Mouse (Mus musculus) G1E (cell line): ENCODE measurements around the gene Mrpl41. TPM values are rescaled to one million over a fixed set of nuclear protein-coding genes. Genes with fewer than 3 reads are reported as not detected.
A peak's percentile ranks its signal among the peaks of the same experiment; 100 is the strongest.

ENCODE experiments used
- ATAC-seq: 2 replicates; pipeline ENCODE4 v1.8.0; 2016; ENCODE audit warnings: mild to moderate bottlenecking; ENCODE audit not compliant: insufficient number of reproducible peaks, poor library complexity, low FRiP score, severe bottlenecking; ENCODE audit errors: extremely low read depth
- DNase-seq: peaks from one replicate; pipeline ENCODE4 v3.0.0; 2012; ENCODE audit warnings: low spot score
- H3K27me3 ChIP-seq: 2 replicates; pipeline ENCODE4 v1.6.1; 2012; ENCODE audit warnings: mild to moderate bottlenecking, low read length, inconsistent platforms; ENCODE audit not compliant: insufficient read depth
- H3K36me3 ChIP-seq: replicated peaks from 2 replicates; pipeline ENCODE3; 2012; ENCODE audit warnings: mild to moderate bottlenecking, inconsistent platforms
- H3K4me1 ChIP-seq: 2 replicates; pipeline ENCODE4 v1.6.1; 2012; ENCODE audit warnings: low read depth, low read length, inconsistent platforms, mixed read lengths; ENCODE audit not compliant: insufficient read depth
- H3K4me3 ChIP-seq: 2 replicates; pipeline ENCODE4 v1.5.1; 2012; ENCODE audit warnings: low read depth, mild to moderate bottlenecking, inconsistent platforms, low read length, moderate library complexity, mixed read lengths
- H3K9me3 ChIP-seq: replicated peaks from 2 replicates; pipeline ENCODE4 v1.6.1; 2012; ENCODE audit warnings: inconsistent platforms
- CTCF ChIP-seq: IDR thresholded peaks from 2 replicates; pipeline ENCODE4 v1.5.1; 2012; ENCODE audit warnings: low read depth, low read length, inconsistent platforms, mixed read lengths
- GATA1 ChIP-seq: IDR thresholded peaks from 2 replicates; pipeline ENCODE4 v1.6.1; 2012; ENCODE audit warnings: borderline replicate concordance, low read length, inconsistent platforms, mixed read lengths
- GATA2 ChIP-seq: IDR thresholded peaks from 2 replicates; pipeline ENCODE4 v1.6.1; 2012; ENCODE audit warnings: low read depth, low read length, inconsistent platforms, borderline replicate concordance
- POLR2AphosphoS5 ChIP-seq: IDR thresholded peaks from 2 replicates; pipeline ENCODE4 v1.6.1; 2012; ENCODE audit warnings: low read depth, low read length, inconsistent platforms; ENCODE audit not compliant: insufficient replicate concordance
- TAL1 ChIP-seq: conservative IDR thresholded peaks from 2 replicates; pipeline ENCODE4 v1.6.1; 2012; ENCODE audit warnings: low read depth, low read length, inconsistent platforms, mixed read lengths
- polyA plus RNA-seq: library from polyadenylated mRNA; stranded (reverse); fragments of >175 nt; gene quantifications from 2 replicates; pipeline ENCODE4 v1.2.3, GENCODE M21; 2012
- total RNA-seq, 2 experiments: library from RNA; stranded (forward) in 1 of 2; stranded (reverse) in 1 of 2; fragments of 200-1000 nt in 1 of 2; fragments of >200 nt in 1 of 2; fragmentation: Nextera tagmentation in 1 of 2; gene quantifications; 2 replicates each; pipeline ENCODE4 v1.2.3; 2014 to 2017

The Mrpl41 gene
- 41.6 and 51.5 TPM in 2 replicates for total RNA-seq (2014; fragmentation: Nextera tagmentation)
- total RNA-seq (2017): 128 and 162 TPM in 2 replicates
- polyA plus RNA-seq: 25.0 and 55.2 TPM in 2 replicates

GRCm38 (mm10) chr2:24974906-24975703 is at the start of gene Mrpl41:
Mrpl41 (minus strand) TSS chr2:24975098.
- TF ChIP-seq TAL1 (no peak), CTCF (no peak), POLR2AphosphoS5 (no peak), GATA1 (no peak), GATA2 (no peak)
- Histone ChIP-seq H3K27me3 (no peaks in the 10 kb centered on the region), H3K9me3 (no peaks in the 10 kb centered on the region), H3K36me3 (peaks cover 47% of the 10 kb centered on the region), H3K4me3 (peak within 1 kb of the TSS; percentile 81), H3K4me1 (peaks cover 42% of the 10 kb centered on the region)
- DNase-seq (peak; percentile 96), ATAC-seq (peak; percentile 88)

- Histone ChIP-seq H3K27me3 (no peaks in the 10 kb centered on the region), H3K4me3 (no peak overlapping the region), H3K9me3 (no peaks in the 10 kb centered on the region), H3K4me1 (peaks cover 4% of the 10 kb centered on the region; the same call in 1 of the 2 replicates), H3K36me3 (peaks cover 60% of the 10 kb centered on the region)
- no peak for DNase-seq
- no peak for TF ChIP-seq CTCF
- no peak for TF ChIP-seq GATA2
- no peak for TF ChIP-seq POLR2AphosphoS5
- TF ChIP-seq TAL1: no peak
- TF ChIP-seq GATA1: no peak
- no peak for ATAC-seq
These were observed 47.8 kb upstream of the Mrpl41 start for GRCm38 (mm10) chr2:25022678-25023077.

GRCm38 (mm10) chr2:25008250-25008649 is 33.4 kb upstream of the Mrpl41 start:
- DNase-seq (no peak), ATAC-seq (no peak)
- Histone ChIP-seq H3K9me3 (no peaks in the 10 kb centered on the region), H3K27me3 (no peaks in the 10 kb centered on the region), H3K4me3 (no peak overlapping the region), H3K36me3 (peaks cover 36% of the 10 kb centered on the region), H3K4me1 (no peaks in the 10 kb centered on the region)
- TF ChIP-seq POLR2AphosphoS5: no peak

- no peak for ATAC-seq
- Histone ChIP-seq H3K4me3 (no peak overlapping the region), H3K27me3 (no peaks in the 10 kb centered on the region), H3K9me3 (no peaks in the 10 kb centered on the region), H3K36me3 (peaks cover 40% of the 10 kb centered on the region), H3K4me1 (no peaks in the 10 kb centered on the region)
- no peak for DNase-seq
- TF ChIP-seq GATA2 (no peak), GATA1 (no peak), TAL1 (no peak), POLR2AphosphoS5 (no peak), CTCF (no peak)
These were observed 31.9 kb upstream of the Mrpl41 start for GRCm38 (mm10) chr2:25006767-25007166.

GRCm38 (mm10) chr2:25003946-25004786 is 29.3 kb upstream of the Mrpl41 start:
- H3K4me1 ChIP-seq: no peaks in the 10 kb centered on the region
- TF ChIP-seq GATA1 (no peak), GATA2 (no peak)
- H3K27me3 ChIP-seq: no peaks in the 10 kb centered on the region
- no peak for DNase-seq
- no peak overlapping the region for H3K4me3 ChIP-seq
- no peaks in the 10 kb centered on the region for H3K9me3 ChIP-seq
- peaks cover 42% of the 10 kb centered on the region for H3K36me3 ChIP-seq
- ATAC-seq: no peak

- no peaks in the 10 kb centered on the region for H3K27me3 ChIP-seq
- TF ChIP-seq POLR2AphosphoS5 (no peak), GATA2 (no peak), CTCF (no peak; the same call in 1 of the 2 replicates), GATA1 (no peak), TAL1 (no peak)
- no peak overlapping the region for H3K4me3 ChIP-seq
- DNase-seq: peak; percentile 8
- H3K9me3 ChIP-seq: no peaks in the 10 kb centered on the region
- ATAC-seq: no peak
- peaks cover 69% of the 10 kb centered on the region for H3K36me3 ChIP-seq
- no peaks in the 10 kb centered on the region for H3K4me1 ChIP-seq
These were observed 25.8 kb upstream of the Mrpl41 start for GRCm38 (mm10) chr2:25000544-25001235.
